Mouse (Mus musculus) c-Kit-positive CD71-negative TER-119-negative erythroid progenitor cells, embryonic 14.5 days (primary cell): ENCODE results near the gene Arntl.

Experiments
- DNase-seq: peaks from one replicate; pipeline ENCODE4 v3.0.0-alpha.2; 2013; ENCODE audit warnings: low read depth

The Arntl gene

GRCm38 (mm10) chr7:113208388-113208753, 1.1 kb downstream of the Arntl start:
- no peak for DNase-seq

- no peak for DNase-seq
These were observed 3.2 kb downstream of the Arntl start for GRCm38 (mm10) chr7:113210441-113210840.

- no peak for DNase-seq
These were observed 7.2 kb downstream of the Arntl start for GRCm38 (mm10) chr7:113214245-113215169.

- DNase-seq: no peak
These were observed 8.9 kb downstream of the Arntl start for GRCm38 (mm10) chr7:113216152-113216551.

DNA sequence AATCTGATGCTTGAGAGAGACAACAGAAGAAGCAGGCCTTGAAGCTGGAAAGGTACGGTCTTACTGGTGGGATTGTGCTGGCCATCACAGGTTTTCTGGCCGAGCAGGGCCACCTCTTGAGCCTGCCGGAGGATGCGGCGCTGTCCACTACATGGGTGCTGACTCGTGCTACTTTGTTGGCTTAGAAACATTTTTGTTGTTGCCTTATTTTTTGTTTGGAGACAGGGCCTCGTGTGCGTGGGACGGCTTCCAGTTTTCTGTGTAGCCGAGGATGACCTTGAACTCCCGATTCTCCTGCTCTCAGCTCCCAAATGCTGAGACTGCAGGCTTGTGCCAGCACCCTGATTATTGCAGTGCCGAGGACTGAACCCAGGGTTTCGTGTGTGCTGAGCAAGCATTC, 12.2 kb downstream of the Arntl start:
- DNase-seq: no peak

GRCm38 (mm10) chr7:113219864-113220263, 12.6 kb downstream of the Arntl start:
- no peak for DNase-seq

GRCm38 (mm10) chr7:113220691-113221238, 13.5 kb downstream of the Arntl start:
- no peak for DNase-seq

DNA sequence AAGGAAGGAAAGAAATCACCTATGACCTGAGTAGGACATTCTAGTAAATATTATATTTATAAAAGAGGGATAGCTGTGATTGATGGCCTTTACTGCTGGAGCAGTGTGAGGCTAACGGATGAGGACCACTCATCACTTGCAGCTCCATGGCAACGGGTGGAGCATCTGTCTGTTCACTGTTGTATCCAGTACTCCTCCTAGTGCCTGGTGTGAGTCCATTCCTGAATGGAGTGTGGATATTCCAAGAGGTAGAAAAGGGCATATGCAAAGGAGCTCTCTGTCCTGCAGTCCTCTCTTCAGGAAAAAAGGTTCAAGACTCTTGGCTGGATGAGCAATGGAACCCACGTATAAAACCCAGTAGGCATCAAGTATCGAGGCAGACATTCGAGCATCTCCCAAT, 15.6 kb downstream of the Arntl start:
- DNase-seq: no peak

DNA sequence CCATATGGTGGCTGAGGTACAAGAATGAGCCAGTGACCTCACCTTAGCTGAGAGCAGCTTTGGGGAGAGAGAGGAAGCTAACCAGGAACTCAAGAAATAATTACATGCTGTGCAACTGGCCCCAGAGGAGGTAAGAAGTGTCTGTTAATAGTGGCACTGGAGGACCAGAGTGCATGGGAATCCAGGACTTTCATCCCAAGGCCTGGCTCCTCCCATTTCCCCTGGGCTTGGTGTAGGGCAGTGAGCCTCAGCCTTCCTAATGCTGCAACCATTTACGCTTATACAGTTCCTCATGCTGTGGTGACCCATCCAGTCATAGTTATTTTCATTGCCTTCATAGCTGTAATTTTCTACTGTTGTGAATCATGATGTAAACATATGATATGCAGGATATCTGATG, 17.4 kb downstream of the Arntl start:
- no peak for DNase-seq

DNA sequence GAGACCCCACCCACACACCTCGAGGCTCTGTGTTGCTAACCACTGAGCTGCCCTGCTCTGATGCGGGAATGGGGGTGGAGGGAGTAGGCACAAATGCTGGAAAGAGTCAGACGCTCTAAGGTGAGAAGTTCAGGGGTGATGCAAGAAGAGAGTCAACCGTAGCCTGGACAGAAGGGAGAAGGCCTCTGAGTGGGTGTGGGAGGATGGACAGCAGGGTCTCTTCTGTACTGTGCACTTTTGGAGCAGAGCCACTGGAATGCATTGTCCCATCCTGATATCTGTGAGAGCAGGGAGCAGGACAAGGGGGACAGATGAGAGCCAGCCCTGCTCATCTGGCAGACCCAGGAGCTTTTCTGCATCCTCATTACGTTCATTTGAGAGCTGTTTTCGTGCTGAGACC, 21.2 kb downstream of the Arntl start:
- no peak for DNase-seq

GRCm38 (mm10) chr7:113236135-113236534, 28.9 kb downstream of the Arntl start:
- DNase-seq: no peak

DNA sequence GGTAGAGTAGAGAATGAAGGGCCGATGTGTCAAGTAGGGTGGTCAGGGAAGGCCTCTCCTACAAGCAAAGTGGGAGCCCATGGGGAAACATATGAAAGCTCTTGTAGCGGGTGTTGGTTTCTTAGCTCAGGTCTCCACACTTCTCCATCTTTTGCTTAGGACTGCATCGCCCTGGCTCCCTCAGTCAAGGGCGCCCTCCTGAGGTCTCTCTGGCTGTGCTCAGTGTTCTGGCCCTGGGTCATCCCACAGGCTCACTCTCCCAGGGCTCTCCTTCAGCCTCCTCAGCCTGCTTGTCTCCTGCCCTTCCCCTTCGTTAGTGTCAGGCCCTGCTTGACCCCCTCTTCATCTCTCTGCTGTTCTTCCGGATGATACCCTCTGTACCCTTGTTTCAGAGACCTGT, 31.1 kb downstream of the Arntl start:
- DNase-seq: no peak

- no peak for DNase-seq
These were observed 32.3 kb downstream of the Arntl start for GRCm38 (mm10) chr7:113239448-113240130.

DNA sequence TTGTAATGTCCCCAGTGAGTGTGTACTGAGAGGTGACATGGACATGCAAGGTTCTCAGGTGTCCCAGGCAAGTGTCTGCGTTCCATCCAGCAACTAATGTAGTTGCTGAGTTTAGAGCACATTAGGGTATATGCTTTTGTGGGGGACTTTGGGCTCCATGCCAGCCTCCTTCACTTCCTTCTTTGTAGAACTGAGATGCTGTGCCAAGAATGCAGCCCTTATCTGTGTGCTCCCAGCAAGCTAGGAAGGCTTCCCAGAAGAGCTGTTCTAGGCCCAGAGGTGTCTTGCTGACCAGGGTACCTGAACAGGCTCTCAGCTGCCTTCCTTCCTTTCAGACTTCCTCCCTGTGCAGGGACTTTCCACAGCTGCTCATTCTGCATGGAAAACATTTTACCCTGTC, 33.2 kb downstream of the Arntl start:
- no peak for DNase-seq

GRCm38 (mm10) chr7:113241901-113242661, 34.8 kb downstream of the Arntl start:
- no peak for DNase-seq

- DNase-seq: no peak
These were observed 35.4 kb downstream of the Arntl start for GRCm38 (mm10) chr7:113242688-113243087.

GRCm38 (mm10) chr7:113245144-113245543, 37.9 kb downstream of the Arntl start:
- no peak for DNase-seq

DNA sequence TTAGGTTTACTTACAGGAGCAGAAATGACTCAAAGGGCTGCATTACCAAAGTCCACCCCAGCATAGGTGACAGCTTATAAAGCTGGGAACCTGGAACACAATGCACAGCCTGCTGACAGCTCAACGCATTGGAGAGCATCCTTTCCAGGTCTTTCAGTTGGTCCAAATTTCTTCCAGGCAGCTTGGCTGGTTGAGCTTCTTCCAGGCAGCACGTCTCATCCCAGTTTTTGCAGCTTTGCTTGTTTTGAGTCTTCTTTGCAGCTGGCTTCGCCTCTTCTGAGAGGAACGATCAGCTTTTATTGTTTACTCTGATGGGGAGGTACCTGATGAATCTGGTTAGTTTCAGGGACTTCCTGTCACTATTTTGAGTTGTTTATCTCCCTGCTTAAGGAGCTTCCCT, 39.2 kb downstream of the Arntl start:
- DNase-seq: no peak

DNA sequence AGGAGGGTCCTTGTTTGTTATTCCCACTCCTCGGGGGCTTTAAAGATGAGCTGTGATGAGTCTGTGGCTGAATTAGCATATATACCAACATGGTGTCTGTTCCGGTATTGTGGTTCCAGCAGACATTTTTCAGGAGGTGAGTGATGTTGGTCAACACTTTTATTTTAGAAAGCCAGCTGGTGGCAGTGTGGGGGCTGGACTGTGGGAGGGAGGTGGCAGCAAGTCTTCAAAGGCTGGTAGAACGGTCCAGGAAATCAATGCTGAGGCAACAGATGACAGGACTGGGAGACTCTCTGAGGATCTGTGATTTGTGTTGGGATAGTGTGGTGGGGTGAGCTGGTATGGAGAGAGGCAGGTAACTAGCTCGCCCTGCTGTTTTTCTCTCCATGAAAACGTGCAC, 39.9 kb downstream of the Arntl start:
- DNase-seq: no peak

DNA sequence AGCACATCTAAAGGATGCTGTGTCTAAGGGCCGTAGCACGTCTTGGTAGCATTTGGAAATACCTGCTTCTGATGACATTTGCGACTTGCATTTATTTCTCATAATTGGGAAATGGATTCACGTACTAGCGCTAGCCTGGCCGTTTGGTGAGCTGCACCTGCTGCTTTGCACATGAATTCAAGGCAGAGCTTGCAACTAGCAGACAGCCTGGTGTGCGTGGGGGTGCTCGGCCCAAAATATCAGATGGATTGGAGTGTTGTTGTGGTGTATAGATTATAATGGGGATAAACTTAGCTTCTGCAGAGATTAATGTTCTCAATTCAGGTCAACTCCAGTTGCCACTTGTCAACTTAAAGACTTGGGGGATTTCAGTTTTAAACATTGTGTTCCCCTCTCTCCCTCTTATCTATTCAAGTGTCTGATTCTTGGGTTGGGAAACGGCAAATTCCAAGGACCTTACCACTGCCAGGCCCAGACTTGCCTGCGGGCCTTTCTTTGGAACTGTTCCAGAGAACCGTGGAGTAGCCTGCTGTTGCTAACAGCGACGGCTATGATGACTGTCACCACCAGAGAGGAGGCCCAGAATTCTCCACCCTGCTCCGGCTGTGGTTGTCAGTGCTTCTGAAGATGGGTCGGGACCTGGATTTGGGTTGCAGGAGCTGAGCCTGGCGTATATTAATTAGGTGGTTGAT, 42.0 kb downstream of the Arntl start:
- DNase-seq: no peak

GRCm38 (mm10) chr7:113250433-113250991, 43.2 kb downstream of the Arntl start:
- DNase-seq: no peak
